8 mouse cellular contexts compared by ENCODE assay signal in genomic region chr16:20620751-20621190, GRCm38 (mm10). TPM values are rescaled to one million over a fixed set of nuclear protein-coding genes. Genes with fewer than 3 reads are reported as not detected.
A peak's percentile ranks its signal among the peaks of the same experiment; 100 is the strongest.
DNase-seq lines count a peak whose midpoint lies in the region; ATAC-seq and TF ChIP-seq lines count a peak whose summit lies in the region.

No protein-coding gene starts in this region.

- peaks cover 53% of the 10 kb centered on the region for H3K27me3 ChIP-seq in heart, embryonic 12.5 days (replicated peaks)
- no peaks in the 10 kb centered on the region for H3K27me3 ChIP-seq in C2C12 (ENCODE audit: control insufficient read depth, insufficient read depth, insufficient read length)
- peaks cover 13% of the 10 kb centered on the region for H3K27me3 ChIP-seq in embryonic facial prominence, embryonic 11.5 days (ENCODE audit: control insufficient read depth, insufficient read depth, low read length)
- H3K27me3 ChIP-seq in intestine, embryonic 14.5 days (replicated peaks; ENCODE audit: control insufficient read depth, insufficient read depth, low read length): peaks cover 35% of the 10 kb centered on the region
- no peaks in the 10 kb centered on the region for H3K27me3 ChIP-seq in neural tube, embryonic 11.5 days (ENCODE audit: control insufficient read depth, insufficient read depth, low read length)

- WGBS in heart, embryonic 12.5 days: 0% methylated on average over 32 of the region's 32 CpGs
- WGBS in embryonic facial prominence, embryonic 11.5 days: 0% methylated on average over 32 of the region's 32 CpGs
- WGBS in intestine, embryonic 14.5 days: under 1% methylated on average over 32 of the region's 32 CpGs
- WGBS in neural tube, embryonic 11.5 days: under 1% methylated on average over 32 of the region's 32 CpGs

- H3K36me3 ChIP-seq in heart, embryonic 12.5 days: no peaks in the 10 kb centered on the region; the same call in 1 of the 2 replicates
- peaks cover 9% of the 10 kb centered on the region for H3K36me3 ChIP-seq in C2C12 (ENCODE audit: control insufficient read depth, insufficient read depth)
- H3K36me3 ChIP-seq in embryonic facial prominence, embryonic 11.5 days (replicated peaks; ENCODE audit: control insufficient read depth, insufficient read depth, low read depth, low read length): no peaks in the 10 kb centered on the region
- H3K36me3 ChIP-seq in intestine, embryonic 14.5 days (ENCODE audit: control insufficient read depth, insufficient read depth, low read length): 0 out of 2 replicates have a peak, but pooled peaks cover 10% of the 10 kb centered on the region
- no peaks in the 10 kb centered on the region for H3K36me3 ChIP-seq in neural tube, embryonic 11.5 days (ENCODE audit: control insufficient read depth, insufficient read depth, low read length)

- H3K9me3 ChIP-seq in heart, embryonic 12.5 days (replicated peaks): no peaks in the 10 kb centered on the region
- no peaks in the 10 kb centered on the region for H3K9me3 ChIP-seq in embryonic facial prominence, embryonic 11.5 days (replicated peaks; ENCODE audit: control insufficient read depth, low read length)
- no peaks in the 10 kb centered on the region for H3K9me3 ChIP-seq in intestine, embryonic 14.5 days (ENCODE audit: control insufficient read depth, low read length)
- H3K9me3 ChIP-seq in neural tube, embryonic 11.5 days (ENCODE audit: control insufficient read depth, low read length): no peaks in the 10 kb centered on the region

- H3K9ac ChIP-seq in heart, embryonic 12.5 days: peak overlapping the region; percentile 75
- H3K9ac ChIP-seq in embryonic facial prominence, embryonic 11.5 days (replicated peaks; ENCODE audit: low read length): peak overlapping the region; percentile 78
- peak overlapping the region; percentile 57 for H3K9ac ChIP-seq in intestine, embryonic 14.5 days (ENCODE audit: low read length)
- peak overlapping the region; percentile 70 for H3K9ac ChIP-seq in neural tube, embryonic 11.5 days (ENCODE audit: low read length)

- peak overlapping the region; percentile 70 for H3K4me3 ChIP-seq in heart, embryonic 12.5 days
- H3K4me3 ChIP-seq in C2C12 (ENCODE audit: insufficient read depth, poor library complexity, severe bottlenecking): peak overlapping the region; percentile 50
- peak overlapping the region; percentile 72 for H3K4me3 ChIP-seq in embryonic facial prominence, embryonic 11.5 days (ENCODE audit: low read depth, low read length)
- H3K4me3 ChIP-seq in intestine, embryonic 14.5 days (ENCODE audit: low read depth, low read length): peak overlapping the region; percentile 63
- H3K4me3 ChIP-seq in neural tube, embryonic 11.5 days (ENCODE audit: low read depth, low read length): peak overlapping the region; percentile 77

- peak; percentile 19; the same call in 1 of the 2 replicates for ATAC-seq in heart, embryonic 12.5 days (ENCODE audit: insufficient number of reproducible peaks, low FRiP score)
- ATAC-seq in embryonic facial prominence, embryonic 11.5 days (replicated peaks; ENCODE audit: insufficient number of reproducible peaks, low FRiP score, low TSS enrichment, low read depth): peak; percentile 4; the same call in 1 of the 2 replicates
- no peak for ATAC-seq in intestine, embryonic 14.5 days (replicated peaks; ENCODE audit: low FRiP score, low TSS enrichment, low read depth)
- peak; percentile 33; the same call in 1 of the 2 replicates for ATAC-seq in neural tube, embryonic 11.5 days (ENCODE audit: insufficient read depth, low FRiP score, low TSS enrichment)

- peak overlapping the region; percentile 97 for H3K4me2 ChIP-seq in heart, embryonic 12.5 days
- H3K4me2 ChIP-seq in embryonic facial prominence, embryonic 11.5 days (ENCODE audit: low read depth, low read length): peak overlapping the region; percentile 99
- H3K4me2 ChIP-seq in intestine, embryonic 14.5 days (ENCODE audit: low read length): peak overlapping the region; percentile 98
- peak overlapping the region; percentile 99 for H3K4me2 ChIP-seq in neural tube, embryonic 11.5 days (ENCODE audit: low read depth)

- no peaks in the 10 kb centered on the region for H3K79me2 ChIP-seq in C2C12 (ENCODE audit: control insufficient read depth, insufficient read depth)

- TF ChIP-seq CTCF in C2C12 (IDR thresholded peaks at IDR 0.05; ENCODE audit: control insufficient read depth, insufficient read depth, insufficient read length): no peak

- peaks cover 29% of the 10 kb centered on the region for H3K4me1 ChIP-seq in heart, embryonic 12.5 days (replicated peaks)
- H3K4me1 ChIP-seq in embryonic facial prominence, embryonic 11.5 days (ENCODE audit: control insufficient read depth, insufficient read depth, low read length): no peaks in the 10 kb centered on the region
- H3K4me1 ChIP-seq in intestine, embryonic 14.5 days (replicated peaks; ENCODE audit: control insufficient read depth, insufficient read depth, low read length): peaks cover 12% of the 10 kb centered on the region
- H3K4me1 ChIP-seq in neural tube, embryonic 11.5 days (ENCODE audit: control insufficient read depth, insufficient read depth, low read length): peaks cover 11% of the 10 kb centered on the region

- H3K79me3 ChIP-seq in C2C12 (ENCODE audit: low read depth): no peaks in the 10 kb centered on the region

- H3ac ChIP-seq in C2C12 (ENCODE audit: control insufficient read depth, insufficient read length, low read depth): peak overlapping the region; percentile 58

- DNase-seq in heart, adult 9 months (ENCODE audit: low spot score in 2 of 2): no peak
- peak; percentile 6 for DNase-seq in embryonic facial prominence, embryonic 11.5 days (ENCODE audit: low spot score)
- DNase-seq in intestine, embryonic 14.5 days (ENCODE audit: low spot score): peak; percentile 76
- DNase-seq in neural tube, embryonic 11.5 days (ENCODE audit: low spot score): peak; percentile 67
- no peak for DNase-seq in natural killer cell, adult 2 months (ENCODE audit: low spot score in 2 of 2)
- no peak for DNase-seq in c-Kit-positive CD71-positive TER-119-positive erythroid progenitor cells, embryonic 14.5 days (ENCODE audit: low spot score)

- no peak overlapping the region for H3K27ac ChIP-seq in heart, embryonic 12.5 days (ENCODE audit: poor library complexity, severe bottlenecking)
- H3K27ac ChIP-seq in embryonic facial prominence, embryonic 11.5 days (replicated peaks; ENCODE audit: low read depth, low read length): no peak overlapping the region
- H3K27ac ChIP-seq in intestine, embryonic 14.5 days (ENCODE audit: low read depth): no peak overlapping the region
- peak overlapping the region; percentile 87 for H3K27ac ChIP-seq in neural tube, embryonic 11.5 days (ENCODE audit: low read depth, low read length)

TF ChIP-seq in C2C12, 6 proteins besides CTCF, POLR2A, EP300 and RAD21:
- TF ChIP-seq FOSL1 (IDR thresholded peaks at IDR 0.05; ENCODE audit: insufficient read depth, low read length, poor library complexity, severe bottlenecking): no peak
- TF ChIP-seq MAX (IDR thresholded peaks at IDR 0.05): no peak
- TF ChIP-seq CEBPB (IDR thresholded peaks at IDR 0.05; ENCODE audit: low read depth): no peak
- TF ChIP-seq MYOD1 (IDR thresholded peaks at IDR 0.05; ENCODE audit: control insufficient read depth, insufficient read length, low read depth): no peak
- no peak for TF ChIP-seq USF1 (IDR thresholded peaks at IDR 0.05; ENCODE audit: low read depth)
- TF ChIP-seq MYOG (IDR thresholded peaks at IDR 0.05; ENCODE audit: control insufficient read depth, extremely low read depth, insufficient read length): no peak

RNA-seq across cellular contexts. Expression of gene Camk2n2, which starts 0.3 kb away (rescaled TPM):
- polyA plus RNA-seq in heart, embryonic 12.5 days (2016; fragmentation: Nextera tagmentation; extraction: Ambion mirVana): 0.43 and 0.58 TPM in 2 replicates
- polyA plus RNA-seq in C2C12 (2012; fragmentation: generic; extraction: Trizol): 6.7 TPM
- 1.8 and 2.2 TPM in 2 replicates for polyA plus RNA-seq in embryonic facial prominence, embryonic 11.5 days (2014; fragmentation: Nextera tagmentation; extraction: Ambion mirVana)
- polyA plus RNA-seq in intestine, embryonic 14.5 days (2014; fragmentation: Nextera tagmentation; extraction: Ambion mirVana): 1.6 and 1.7 TPM in 2 replicates
- 4.1 and 4.4 TPM in 2 replicates for polyA plus RNA-seq in neural tube, embryonic 11.5 days (2014; fragmentation: Nextera tagmentation; extraction: Ambion mirVana)

RNA-seq across cellular contexts. Expression of gene Ece2, which starts 8.9 kb away (rescaled TPM):
- 0.55 and 1.2 TPM in 2 replicates for polyA plus RNA-seq in heart, embryonic 12.5 days (2016; fragmentation: Nextera tagmentation; extraction: Ambion mirVana)
- polyA plus RNA-seq in C2C12 (2012; fragmentation: generic; extraction: Trizol): 5.0 TPM
- 2.4 and 2.5 TPM in 2 replicates for polyA plus RNA-seq in embryonic facial prominence, embryonic 11.5 days (2014; fragmentation: Nextera tagmentation; extraction: Ambion mirVana)
- polyA plus RNA-seq in intestine, embryonic 14.5 days (2014; fragmentation: Nextera tagmentation; extraction: Ambion mirVana): 1.0 and 1.2 TPM in 2 replicates
- 2.2 and 4.6 TPM in 2 replicates for polyA plus RNA-seq in neural tube, embryonic 11.5 days (2014; fragmentation: Nextera tagmentation; extraction: Ambion mirVana)

RNA-seq across cellular contexts. Expression of gene Alg3, which starts 9.2 kb away (rescaled TPM):
- 31.7 and 32.4 TPM in 2 replicates for polyA plus RNA-seq in heart, embryonic 12.5 days (2016; fragmentation: Nextera tagmentation; extraction: Ambion mirVana)
- 35.4 TPM for polyA plus RNA-seq in C2C12 (2012; fragmentation: generic; extraction: Trizol)
- 47.3 and 49.4 TPM in 2 replicates for polyA plus RNA-seq in embryonic facial prominence, embryonic 11.5 days (2014; fragmentation: Nextera tagmentation; extraction: Ambion mirVana)
- polyA plus RNA-seq in intestine, embryonic 14.5 days (2014; fragmentation: Nextera tagmentation; extraction: Ambion mirVana): 51.3 and 53.6 TPM in 2 replicates
- 58.6 and 61.3 TPM in 2 replicates for polyA plus RNA-seq in neural tube, embryonic 11.5 days (2014; fragmentation: Nextera tagmentation; extraction: Ambion mirVana)

RNA-seq across cellular contexts. Expression of gene Gm49333, which starts 9.4 kb away (rescaled TPM):
- polyA plus RNA-seq in heart, embryonic 12.5 days (2016; fragmentation: Nextera tagmentation; extraction: Ambion mirVana): 0.62 TPM in 1 of 2 replicates, not detected in the other
- not detected for polyA plus RNA-seq in C2C12 (2012; fragmentation: generic; extraction: Trizol)
- polyA plus RNA-seq in embryonic facial prominence, embryonic 11.5 days (2014; fragmentation: Nextera tagmentation; extraction: Ambion mirVana): not detected in 2 replicates
- polyA plus RNA-seq in intestine, embryonic 14.5 days (2014; fragmentation: Nextera tagmentation; extraction: Ambion mirVana): not detected in 2 replicates
- polyA plus RNA-seq in neural tube, embryonic 11.5 days (2014; fragmentation: Nextera tagmentation; extraction: Ambion mirVana): not detected in 2 replicates

RNA-seq across cellular contexts. Expression of gene Eef1akmt4, which starts 9.4 kb away (rescaled TPM):
- polyA plus RNA-seq in heart, embryonic 12.5 days (2016; fragmentation: Nextera tagmentation; extraction: Ambion mirVana): 16.3 and 20.1 TPM in 2 replicates
- 32.5 TPM for polyA plus RNA-seq in C2C12 (2012; fragmentation: generic; extraction: Trizol)
- polyA plus RNA-seq in embryonic facial prominence, embryonic 11.5 days (2014; fragmentation: Nextera tagmentation; extraction: Ambion mirVana): 32.5 and 35.8 TPM in 2 replicates
- 42.3 and 43.7 TPM in 2 replicates for polyA plus RNA-seq in intestine, embryonic 14.5 days (2014; fragmentation: Nextera tagmentation; extraction: Ambion mirVana)
- polyA plus RNA-seq in neural tube, embryonic 11.5 days (2014; fragmentation: Nextera tagmentation; extraction: Ambion mirVana): 32.2 and 34.4 TPM in 2 replicates

Comparison
In these comparisons a context has a peak if more than half of its experiments do, and no peak if none do; other contexts are left out.
1. DNase-seq: peak in embryonic facial prominence, embryonic 11.5 days (single experiment), intestine, embryonic 14.5 days (single experiment) and neural tube, embryonic 11.5 days (single experiment); none in heart, adult 9 months (0 of 2), natural killer cell, adult 2 months (0 of 2) and c-Kit-positive CD71-positive TER-119-positive erythroid progenitor cells, embryonic 14.5 days (single experiment).
2. Peak in every context shown above with its lines, with median percentiles within 50 percentile points of each other: H3K4me2 ChIP-seq, H3K4me3 ChIP-seq and H3K9ac ChIP-seq.